Mouse (Mus musculus) spleen, postnatal 0 days (tissue): ENCODE measurements around the gene Morn2. TPM values are rescaled to one million over a fixed set of nuclear protein-coding genes. Genes with fewer than 3 reads are reported as not detected.

ENCODE experiments used
- polyA plus RNA-seq: library from polyadenylated mRNA; unstranded; fragments of >200 nt; fragmentation: Nextera tagmentation; extraction: Ambion mirVana; gene quantifications from 2 replicates; pipeline ENCODE4 v1.2.1, GENCODE M21; 2015

Gene Morn2
- 7.7 and 10.4 TPM in 2 replicates for polyA plus RNA-seq

DNA sequence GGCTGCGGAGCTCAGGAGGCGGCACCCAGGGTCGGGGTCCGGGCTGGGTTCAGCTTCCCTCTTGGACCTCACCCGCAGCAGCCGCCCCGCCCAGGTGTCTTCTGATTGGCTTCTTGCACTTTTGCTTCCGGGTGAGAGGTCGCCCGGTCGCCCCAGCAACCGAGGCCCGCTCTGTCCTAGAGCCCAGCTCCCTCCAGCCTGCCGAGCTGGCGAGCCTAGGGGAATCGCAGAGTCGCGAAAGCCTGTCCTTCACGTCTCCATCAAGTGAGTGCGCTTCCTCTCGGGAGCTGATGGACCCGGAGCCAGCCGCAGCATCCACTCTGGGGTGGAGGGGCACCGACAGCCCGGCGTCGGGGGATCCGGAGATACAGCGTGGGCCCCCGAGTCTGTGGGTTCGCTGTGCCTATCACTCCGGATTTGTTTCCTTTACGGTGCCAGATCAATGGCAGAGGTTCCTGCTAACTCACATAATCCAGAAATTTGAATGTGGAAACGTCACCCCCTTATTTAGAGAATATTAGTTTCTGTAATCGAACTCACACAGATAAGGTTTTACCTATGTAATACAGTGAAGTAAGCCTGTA, at the start of gene Morn2, which contains the start of gene Dhx57:
TSS of gene Morn2 (plus strand) at position 130 of the 584 bp plus-strand sequence.
TSS of gene Dhx57 (minus strand) at position 403 of the 584 bp plus-strand sequence.

DNA sequence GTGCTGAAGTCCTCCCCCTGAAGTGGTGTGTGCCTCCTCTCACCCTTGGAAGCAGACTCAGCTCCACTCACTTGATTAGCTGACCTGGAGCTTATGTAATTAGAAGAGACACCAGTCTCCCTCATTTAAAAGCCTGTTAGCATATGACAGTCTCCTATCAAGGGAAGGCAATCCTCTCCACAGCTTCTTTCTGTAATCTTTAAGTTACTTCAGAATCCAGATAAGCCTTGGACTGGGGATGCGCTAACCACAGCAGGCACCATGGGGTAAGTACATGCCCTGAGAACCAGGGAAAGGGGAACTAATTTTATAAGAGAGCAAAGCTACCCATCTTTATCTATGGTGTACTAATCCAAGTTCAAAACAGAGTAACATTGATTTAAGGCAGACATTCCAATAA, 17.2 kb downstream of the Morn2 start, which contains the start of gene Arhgef33:
TSS of gene Arhgef33 (plus strand) at position 157 of the 400 bp plus-strand sequence.

Other genes starting within 250 kb of the Morn2 start
- gene Hnrnpll, start 227.9 kb upstream of the Morn2 start, polyA plus RNA-seq, result 33.0 and 33.6 TPM in 2 replicates
- gene Galm, start 162.7 kb upstream of the Morn2 start, polyA plus RNA-seq, result 4.1 and 6.1 TPM in 2 replicates
- gene Srsf7, start 82.9 kb upstream of the Morn2 start, polyA plus RNA-seq, result 345 and 353 TPM in 2 replicates
- gene Ttc39d, start 82.7 kb upstream of the Morn2 start, polyA plus RNA-seq, result 0.05 TPM in 2 replicates
- 38.2 and 39.0 TPM in 2 replicates for gene Gemin6, start 65.8 kb upstream of the Morn2 start, polyA plus RNA-seq
- gene Dhx57, start 273 bp downstream of the Morn2 start, polyA plus RNA-seq, result 3.2 and 3.6 TPM in 2 replicates
- gene Arhgef33, start 17.2 kb downstream of the Morn2 start, polyA plus RNA-seq, result 0.81 and 1.0 TPM in 2 replicates
- 1.2 and 1.4 TPM in 2 replicates for gene Gm10190, start 83.3 kb downstream of the Morn2 start, polyA plus RNA-seq
- gene Sos1, start 190.2 kb downstream of the Morn2 start, polyA plus RNA-seq, result 2.1 and 2.2 TPM in 2 replicates